Mouse (Mus musculus): ENCODE measurements at regions not wholly inside any gene's neighbourhood (a gene's known extent, or its start where the extent isn't known, plus 50 kb on each side); places are given as distances from the start of the nearest gene placed in this dataset.

DNA sequence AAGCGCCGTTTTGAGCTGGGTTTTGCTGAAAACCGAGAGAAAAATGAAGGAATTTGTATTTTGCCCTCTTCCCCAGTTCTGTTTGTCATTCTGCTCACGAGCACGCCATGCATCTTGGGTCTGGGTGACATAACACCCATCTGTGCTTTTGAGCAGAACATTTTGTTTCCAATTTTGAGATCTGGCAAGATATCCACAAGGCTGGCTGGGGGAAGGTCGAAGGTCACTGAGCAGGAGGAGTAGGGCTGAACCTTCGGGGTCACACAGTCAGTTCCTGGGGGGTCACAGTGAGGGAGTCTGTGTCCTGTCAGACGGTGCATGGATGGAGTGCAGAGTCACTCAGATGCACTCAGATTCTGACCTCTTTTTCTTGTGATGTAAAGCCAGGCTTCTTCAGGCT is 186.8 kb upstream of the Zfp64 start:
- DNase-seq (ENCODE audit: low spot score), result no peak

DNA sequence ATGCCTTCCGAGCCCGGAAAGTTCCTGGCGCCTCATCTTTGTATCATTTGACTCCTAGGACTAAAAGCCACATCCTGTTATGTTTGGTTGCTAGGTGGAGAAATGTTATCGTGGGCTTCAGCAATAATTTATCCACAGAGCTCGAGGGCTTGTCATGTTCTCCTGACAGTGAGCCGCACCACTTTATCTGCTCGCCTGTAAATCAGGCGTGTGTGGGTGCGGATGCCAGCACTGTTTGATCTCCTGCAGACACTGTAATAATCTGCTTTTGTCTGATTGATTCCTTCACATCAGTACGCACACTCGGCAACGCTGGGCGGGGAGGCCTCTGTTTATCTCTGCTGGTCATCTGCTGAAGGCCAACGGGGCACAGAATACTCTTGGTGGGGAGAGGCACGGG is 178.5 kb upstream of the Zfp64 start:
- DNase-seq (ENCODE audit: low spot score), result no peak

DNA sequence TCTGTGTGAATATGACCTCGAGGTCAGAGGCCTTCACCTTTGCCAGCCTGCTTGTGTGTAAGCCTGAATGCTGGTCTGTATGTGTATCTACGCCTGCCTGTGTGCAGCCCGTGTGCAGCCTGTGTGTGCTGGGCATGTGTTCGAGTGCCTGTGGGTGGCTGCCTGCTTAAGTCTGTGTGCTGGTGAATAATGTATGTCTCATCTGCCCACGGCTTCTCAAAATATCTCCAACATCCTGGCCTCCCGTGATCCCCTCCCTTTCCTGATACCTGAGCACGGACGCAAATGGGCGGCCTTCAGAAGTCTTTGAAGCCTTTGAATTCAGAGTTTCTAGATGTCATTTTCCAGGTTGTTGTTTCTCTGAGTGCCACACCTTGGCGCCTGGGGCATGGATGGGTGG is 170.1 kb upstream of the Zfp64 start:
- DNase-seq (ENCODE audit: low spot score), result no peak

GRCm38 (mm10) chr2:169122887-169123286 is 167.5 kb upstream of the Zfp64 start:
- no peak for DNase-seq (ENCODE audit: low spot score)

DNA sequence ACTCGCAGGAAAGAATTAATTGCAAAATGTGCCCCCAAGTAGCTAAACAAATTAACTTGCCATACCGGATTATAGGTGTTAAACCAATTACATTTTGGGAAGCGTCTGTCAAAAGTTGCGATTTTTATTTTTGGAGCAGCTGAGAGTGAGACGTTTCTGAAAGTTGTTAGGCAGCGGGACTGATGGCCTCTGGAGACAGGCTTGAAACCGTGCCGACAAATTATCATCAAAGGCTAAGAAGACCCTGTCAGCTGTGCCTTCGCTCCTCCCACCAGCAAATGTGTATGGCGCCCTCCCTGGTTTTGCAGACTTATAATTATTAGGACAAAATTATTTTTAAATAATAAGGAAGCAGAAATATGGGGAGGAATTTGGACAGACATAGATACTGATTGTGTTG is 161.5 kb upstream of the Zfp64 start:
- DNase-seq (ENCODE audit: low spot score), result no peak

- DNase-seq (ENCODE audit: low spot score), result no peak
These were observed 153.7 kb upstream of the Zfp64 start for GRCm38 (mm10) chr2:169109044-169109443.

DNA sequence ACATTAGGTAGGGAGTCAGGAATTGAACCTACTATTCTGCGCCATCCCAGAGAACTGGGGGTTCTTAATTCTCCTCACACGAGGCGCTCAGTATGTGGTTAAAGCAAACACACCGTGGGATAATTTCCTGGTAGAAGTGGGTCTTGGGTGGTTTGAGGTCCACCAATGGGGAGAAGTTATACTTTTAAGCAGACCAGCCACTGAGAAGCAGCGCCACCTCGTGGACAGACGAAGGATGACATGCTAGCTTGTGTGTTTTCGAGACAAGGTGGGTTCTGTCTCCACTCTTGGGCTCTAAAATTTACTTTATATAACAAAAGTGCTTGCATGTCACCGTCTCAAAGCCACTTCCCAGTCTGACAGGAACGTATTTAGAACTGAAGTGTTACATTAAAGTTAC is 152.7 kb upstream of the Zfp64 start:
- peak; percentile 11 for DNase-seq (ENCODE audit: low spot score)

GRCm38 (mm10) chr2:169101506-169102261 is 146.3 kb upstream of the Zfp64 start:
- DNase-seq (ENCODE audit: low spot score), result peak; percentile 2

GRCm38 (mm10) chr2:169100516-169100915 is 145.1 kb upstream of the Zfp64 start:
- DNase-seq (ENCODE audit: low spot score), result no peak

DNA sequence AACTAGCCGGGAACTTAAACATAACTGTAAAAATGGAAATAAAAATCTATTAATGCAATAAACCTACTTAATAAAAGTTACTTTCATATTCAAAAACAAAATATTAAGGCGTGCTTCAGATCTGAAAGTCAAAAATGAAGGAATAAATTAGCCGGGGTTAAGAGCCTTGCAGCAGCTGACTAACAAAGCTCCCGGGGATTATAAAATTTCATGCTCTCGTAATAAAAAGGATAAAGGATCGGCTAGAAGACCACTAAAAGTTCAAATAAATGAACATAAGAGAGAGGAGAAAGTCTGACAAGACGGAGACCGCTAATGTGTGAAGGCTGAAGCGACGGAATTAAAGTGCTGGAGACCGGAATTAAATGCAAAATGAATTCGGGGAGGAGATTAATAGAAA is 144.3 kb upstream of the Zfp64 start:
- no peak for DNase-seq (ENCODE audit: low spot score)

DNA sequence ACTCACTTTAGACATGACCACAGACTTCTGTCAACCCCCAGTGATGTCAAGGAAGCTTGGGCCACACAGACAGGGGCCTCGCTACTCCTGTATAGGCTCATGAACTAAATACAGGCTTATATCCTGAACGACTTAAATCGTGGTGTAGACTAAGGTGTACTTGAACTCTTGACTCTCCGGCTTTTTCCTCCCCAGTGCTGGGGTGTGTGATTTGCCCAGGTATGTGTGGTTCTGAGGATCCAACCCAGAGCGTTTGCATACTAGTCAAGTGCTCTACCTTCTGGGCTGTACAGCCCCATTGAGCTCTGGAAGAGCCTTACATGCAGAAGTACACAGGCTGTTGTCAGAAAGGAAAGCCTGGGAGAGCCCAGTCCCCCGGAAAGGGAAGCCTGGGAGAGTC is 143.2 kb upstream of the Zfp64 start:
- no peak for DNase-seq (ENCODE audit: low spot score)

GRCm38 (mm10) chr2:169094011-169094754 is 138.8 kb upstream of the Zfp64 start:
- DNase-seq (ENCODE audit: low spot score), result no peak

DNA sequence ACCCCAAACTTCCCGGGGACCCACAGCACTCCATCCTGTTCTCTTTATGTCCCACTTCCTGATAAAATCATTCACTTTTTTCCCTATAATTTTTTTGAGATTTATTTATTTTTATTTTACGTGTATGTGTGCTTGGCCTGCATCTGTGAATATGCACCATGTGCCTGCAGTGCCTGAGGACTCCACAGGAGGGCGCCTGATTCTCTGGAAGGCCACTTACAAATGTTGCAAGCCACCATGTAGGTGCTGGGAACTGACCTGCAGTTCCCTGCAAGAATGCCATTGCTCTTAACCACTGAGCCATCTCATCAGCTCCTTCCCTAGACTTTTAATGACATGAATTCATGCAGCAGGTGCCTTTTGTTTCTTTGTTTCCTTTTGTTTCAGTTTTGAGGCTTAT is 134.9 kb upstream of the Zfp64 start:
- no peak for DNase-seq (ENCODE audit: low spot score)

DNA sequence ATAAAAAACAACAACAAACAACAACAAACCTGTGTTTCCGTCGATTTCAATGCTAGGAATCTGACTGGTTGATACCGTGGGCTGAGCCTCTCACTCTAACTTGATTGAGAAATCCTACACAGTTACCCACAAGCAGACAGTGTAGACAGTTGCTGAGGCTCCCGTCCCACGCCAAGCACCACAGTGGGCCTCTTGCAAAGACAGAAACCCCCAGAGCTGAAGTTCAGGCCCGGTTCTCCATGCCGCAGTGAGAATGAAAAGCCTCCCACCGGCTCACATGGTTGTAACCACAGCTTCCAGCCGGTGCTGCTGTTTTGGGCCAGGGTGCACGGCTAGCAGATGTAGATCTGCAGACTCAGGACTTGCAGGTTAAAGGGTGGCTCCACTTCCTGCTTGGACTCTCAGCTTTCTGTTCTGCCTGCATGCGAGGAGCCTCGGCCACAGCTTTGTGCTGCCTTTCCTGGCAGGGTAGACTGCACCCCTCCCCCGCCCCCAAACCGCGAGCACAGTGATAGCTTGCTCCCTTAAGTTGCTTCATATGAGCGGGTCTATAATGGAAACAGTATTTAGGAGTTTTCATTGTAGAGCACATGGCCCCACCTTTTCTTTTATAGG is 133.6 kb upstream of the Zfp64 start:
- no peak for DNase-seq (ENCODE audit: low spot score)

- no peak for DNase-seq (ENCODE audit: low spot score)
These were observed 132.9 kb upstream of the Zfp64 start for GRCm38 (mm10) chr2:169088301-169088700.

DNA sequence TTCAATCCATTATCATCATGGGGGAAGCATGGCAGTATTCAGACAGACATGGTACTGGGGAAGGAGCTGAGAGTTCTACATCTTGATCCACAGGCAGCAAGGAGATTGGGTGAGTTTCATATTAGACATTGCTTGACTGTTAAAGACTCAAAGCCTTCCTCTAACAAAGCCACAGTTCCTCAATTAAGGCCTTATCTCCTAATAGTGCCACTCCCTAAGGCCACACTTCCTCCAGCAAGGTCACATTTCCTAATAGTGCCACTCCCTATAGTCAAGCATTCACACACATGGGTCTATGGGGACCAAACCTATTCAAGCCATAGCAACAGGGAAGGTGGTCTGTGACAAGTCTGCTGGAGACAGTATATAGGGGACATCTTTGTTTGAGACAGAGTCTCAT is 115.9 kb upstream of the Zfp64 start:
- no peak for DNase-seq (ENCODE audit: low spot score)

DNA sequence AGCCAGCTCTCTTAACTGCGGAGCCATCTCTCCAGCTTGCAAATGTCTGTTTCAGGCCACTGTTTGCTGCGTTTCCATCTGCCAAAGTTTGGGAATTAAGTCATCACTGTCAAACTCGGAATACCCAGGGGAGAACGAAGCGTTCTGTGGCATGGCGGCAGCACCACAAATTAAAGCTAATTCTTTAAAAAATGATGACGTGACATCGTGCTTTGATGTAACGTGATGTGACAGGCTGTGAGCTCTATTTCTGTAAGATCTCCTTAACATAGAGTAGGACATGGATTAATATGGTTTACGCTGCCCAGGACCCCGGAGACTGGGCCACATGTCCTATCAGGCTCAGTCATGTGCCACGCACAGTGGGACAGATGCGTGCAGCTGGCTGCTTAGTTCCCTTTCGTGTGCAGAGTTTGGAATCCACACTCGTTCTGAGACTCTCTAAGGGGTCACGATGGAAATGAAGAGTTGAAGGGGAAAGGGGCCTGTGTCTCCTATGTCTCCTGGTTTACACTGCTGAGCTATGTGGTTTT is 109.8 kb upstream of the Zfp64 start:
- no peak for DNase-seq (ENCODE audit: low spot score)

DNA sequence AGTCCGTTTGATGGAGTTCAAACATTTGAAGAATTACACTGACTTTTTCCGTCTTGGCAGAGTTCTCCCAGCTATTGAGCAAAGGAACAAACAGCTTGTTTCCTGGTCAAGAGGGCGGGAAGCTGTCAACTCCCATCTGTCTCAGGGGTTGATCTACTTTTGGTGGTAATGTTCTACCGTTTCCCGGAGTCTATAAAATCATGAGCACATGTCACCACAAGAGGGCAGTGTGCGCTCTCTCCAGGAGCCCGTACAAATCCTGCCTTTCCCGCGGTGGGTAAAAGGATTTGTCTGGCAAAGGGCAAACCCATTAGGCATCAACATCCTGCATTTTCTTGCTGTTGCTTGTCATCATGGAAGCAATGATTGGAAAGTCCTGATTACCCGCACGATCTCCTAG is 106.1 kb upstream of the Zfp64 start:
- peak; percentile 75 for DNase-seq (ENCODE audit: low spot score)

DNA sequence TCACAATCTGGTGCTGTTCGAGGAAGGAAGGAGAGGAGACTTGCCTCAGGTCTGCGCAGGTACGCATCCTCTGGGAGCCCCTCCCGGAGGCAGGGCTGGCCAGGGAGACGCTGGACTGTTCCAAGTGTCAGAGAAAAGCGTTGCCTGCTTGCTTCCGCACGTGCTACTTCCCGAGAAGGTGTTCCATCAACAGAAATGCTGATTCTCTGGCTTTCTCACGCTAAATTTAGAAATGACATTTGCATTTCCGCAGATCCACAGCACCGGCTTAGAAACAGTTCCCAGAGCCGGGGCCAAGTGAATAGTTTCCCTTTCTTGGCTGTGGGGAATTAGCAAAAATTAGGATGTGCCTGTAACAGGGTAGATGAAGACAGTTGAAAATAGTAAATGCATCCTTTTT is 105.1 kb upstream of the Zfp64 start:
- DNase-seq (ENCODE audit: low spot score), result peak; percentile 31

DNA sequence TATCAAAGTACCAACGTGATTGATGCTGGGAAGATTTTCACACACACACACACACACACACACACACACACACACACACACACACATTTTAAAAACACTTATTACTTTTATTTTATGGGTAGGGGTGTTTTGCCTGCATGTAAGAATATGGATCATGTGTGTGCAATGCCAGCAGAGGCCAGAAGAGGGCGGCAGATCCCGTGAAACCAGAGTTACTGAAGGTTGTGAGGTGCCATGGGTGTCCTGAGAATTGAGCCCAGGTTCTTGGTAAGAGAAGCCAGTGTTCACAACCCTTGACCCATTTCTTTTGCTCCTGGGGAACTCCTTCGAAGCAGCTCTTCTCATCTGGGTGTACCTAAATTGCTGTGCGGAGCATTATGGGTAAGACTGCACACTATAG is 102.4 kb upstream of the Zfp64 start:
- no peak for DNase-seq (ENCODE audit: low spot score)

- DNase-seq (ENCODE audit: low spot score), result no peak
These were observed 94.6 kb upstream of the Zfp64 start for GRCm38 (mm10) chr2:169049947-169050346.

GRCm38 (mm10) chr2:169041748-169042147 is 86.4 kb upstream of the Zfp64 start:
- DNase-seq (ENCODE audit: low spot score), result no peak

GRCm38 (mm10) chr2:169037975-169038374 is 82.6 kb upstream of the Zfp64 start:
- DNase-seq (ENCODE audit: low spot score), result no peak
